Mouse (Mus musculus) gastrocnemius, postnatal 14 days (tissue): ENCODE results near the gene Hcn3. TPM values are rescaled to one million over a fixed set of nuclear protein-coding genes. Genes with fewer than 3 reads are reported as not detected.

Source experiments
- DNase-seq: peaks from one replicate; pipeline ENCODE4 v3.0.0; 2021; ENCODE audit warnings: mixed read lengths
- intact Hi-C: fragments of 180-260 bp; cut with DNase I; formaldehyde crosslinking; loops from one replicate; pipeline ENCODE4 v1.15.1; 2025; ENCODE audit warnings: low total_unique reads
- total RNA-seq, 2 experiments: library from RNA; stranded (reverse); gene quantifications; 2 replicates each; pipeline ENCODE4 v1.2.3; 2021

Hcn3 gene
- total RNA-seq, 2 experiments from 2014 or later, result 0.41 to 0.42 TPM

DNA sequence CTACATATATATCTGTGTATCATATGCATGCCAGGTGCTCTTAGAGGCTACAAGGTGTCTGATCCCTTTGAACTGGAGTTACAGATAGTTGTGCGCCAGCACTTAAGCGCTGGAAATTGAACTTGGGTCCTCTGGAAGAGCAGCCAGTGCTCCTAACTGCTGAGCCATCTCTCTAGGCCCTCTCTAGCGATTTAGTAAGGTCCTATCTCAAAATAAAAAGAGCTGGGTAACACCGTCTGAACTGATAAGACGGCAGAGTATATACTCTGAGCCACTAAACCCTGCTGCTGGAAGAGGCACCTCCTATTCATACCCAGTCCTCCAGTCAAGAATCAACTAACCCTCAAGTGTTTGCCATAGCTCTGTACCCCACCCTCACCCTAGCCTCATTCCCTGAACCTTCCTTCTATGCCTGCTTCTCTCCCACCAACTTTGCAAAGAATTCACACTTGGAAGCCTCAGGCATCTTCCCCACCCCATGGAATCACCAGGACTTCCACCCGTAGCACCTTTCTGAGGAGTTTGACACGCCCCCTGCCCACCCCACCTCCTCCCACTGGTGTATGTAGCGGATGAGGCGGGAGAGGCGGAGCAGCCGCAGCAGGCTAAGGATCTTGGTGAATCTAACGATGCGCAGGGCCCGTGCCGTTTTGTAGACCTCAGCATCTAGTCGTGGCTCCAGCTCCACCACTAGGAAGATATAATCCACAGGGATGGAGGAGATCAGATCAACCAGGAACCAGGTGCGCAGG, 7.7 kb downstream of the Hcn3 start:
- intact Hi-C loops, result no loop called here
- DNase-seq, result no peak

- no peak for DNase-seq
- intact Hi-C loops, result no loop called here
Measured at GRCm38 (mm10) chr3:89148567-89148966, 11.4 kb downstream of the Hcn3 start.

GRCm38 (mm10) chr3:89147979-89148311, 12.1 kb downstream of the Hcn3 start:
- no peak for DNase-seq
- intact Hi-C loops, result no loop called here

DNA sequence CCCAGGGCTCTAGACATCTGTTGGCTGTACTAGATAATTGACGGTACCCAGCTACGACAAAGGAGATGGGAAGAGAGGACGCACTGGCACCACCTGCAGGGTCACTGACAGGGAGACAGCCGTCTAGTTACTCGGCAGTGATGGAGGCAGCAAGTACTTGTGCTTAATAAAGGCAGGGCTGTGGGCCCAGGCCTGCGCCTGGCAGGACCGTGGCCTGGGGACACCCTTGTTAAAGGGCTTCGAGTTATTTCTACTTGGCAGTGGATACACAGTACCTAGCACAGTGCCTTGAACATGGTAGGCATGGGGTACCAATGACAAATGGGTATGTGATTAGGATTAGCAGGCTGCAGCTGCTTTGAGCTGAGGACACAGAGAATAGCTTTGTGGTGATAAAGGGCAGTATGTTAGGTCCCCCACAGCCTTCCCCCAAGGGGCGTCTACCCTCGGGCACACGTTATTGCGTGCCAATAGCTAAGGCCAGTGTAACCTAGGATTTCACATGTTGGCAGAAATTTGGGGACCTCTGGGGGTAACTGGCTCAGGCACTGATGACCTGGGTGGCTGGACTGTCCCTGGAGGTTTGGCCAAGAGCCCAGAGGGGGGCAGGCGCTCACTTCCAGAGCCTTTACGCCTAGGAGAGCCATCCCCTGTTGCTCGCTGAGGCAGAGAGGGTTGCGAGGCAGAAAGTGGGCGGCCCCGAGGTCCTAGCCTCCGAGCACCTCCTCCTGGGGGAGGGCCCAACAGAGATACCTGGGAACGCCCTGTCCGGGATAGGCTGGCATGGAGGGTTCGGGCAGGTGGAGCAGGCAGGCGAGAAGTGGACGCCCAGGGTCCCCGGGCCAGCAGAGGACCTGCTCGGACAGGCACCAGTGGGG, 12.7 kb downstream of the Hcn3 start:
- no peak for DNase-seq
- intact Hi-C loops, result no loop called here

GRCm38 (mm10) chr3:89145566-89145965, 14.4 kb downstream of the Hcn3 start:
- intact Hi-C loops, result no loop called here
- no peak for DNase-seq

- intact Hi-C loops, result no loop called here
- no peak for DNase-seq
Measured at GRCm38 (mm10) chr3:89144821-89145220, 15.2 kb downstream of the Hcn3 start.

GRCm38 (mm10) chr3:89136365-89136764, 23.6 kb downstream of the Hcn3 start:
- DNase-seq, result no peak
- intact Hi-C loops, result no loop called here

DNA sequence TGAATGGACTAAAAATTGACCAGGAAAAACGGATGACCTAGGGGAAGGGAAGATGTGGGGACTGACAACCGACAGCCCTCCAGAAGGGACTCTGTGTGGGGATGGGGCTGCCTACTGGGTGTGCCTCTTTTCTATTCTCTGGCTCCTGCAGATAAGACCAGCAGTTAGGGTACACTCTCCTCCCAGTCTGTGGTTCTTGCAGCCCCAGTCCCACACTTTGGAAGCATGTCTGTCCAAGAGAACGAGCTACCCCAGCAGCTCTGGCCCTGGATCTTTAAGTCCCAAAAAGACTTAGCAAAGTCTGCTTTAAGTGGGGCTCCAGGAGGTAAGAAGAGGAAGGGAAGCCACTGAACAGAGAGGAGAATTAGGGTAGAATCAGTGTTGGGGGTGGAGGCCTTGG, 24.0 kb downstream of the Hcn3 start, which contains the start of gene Pklr:
Gene Pklr (plus strand): TSS at position 185 of the 400 bp plus-strand sequence.
- DNase-seq, result no peak
- intact Hi-C loops, result no loop called here

- DNase-seq, result no peak
- intact Hi-C loops, result no loop called here
Measured at GRCm38 (mm10) chr3:89133752-89134151, 26.2 kb downstream of the Hcn3 start.

- intact Hi-C loops, result no loop called here
- DNase-seq, result no peak
Measured at GRCm38 (mm10) chr3:89133063-89133450, 26.9 kb downstream of the Hcn3 start.

DNA sequence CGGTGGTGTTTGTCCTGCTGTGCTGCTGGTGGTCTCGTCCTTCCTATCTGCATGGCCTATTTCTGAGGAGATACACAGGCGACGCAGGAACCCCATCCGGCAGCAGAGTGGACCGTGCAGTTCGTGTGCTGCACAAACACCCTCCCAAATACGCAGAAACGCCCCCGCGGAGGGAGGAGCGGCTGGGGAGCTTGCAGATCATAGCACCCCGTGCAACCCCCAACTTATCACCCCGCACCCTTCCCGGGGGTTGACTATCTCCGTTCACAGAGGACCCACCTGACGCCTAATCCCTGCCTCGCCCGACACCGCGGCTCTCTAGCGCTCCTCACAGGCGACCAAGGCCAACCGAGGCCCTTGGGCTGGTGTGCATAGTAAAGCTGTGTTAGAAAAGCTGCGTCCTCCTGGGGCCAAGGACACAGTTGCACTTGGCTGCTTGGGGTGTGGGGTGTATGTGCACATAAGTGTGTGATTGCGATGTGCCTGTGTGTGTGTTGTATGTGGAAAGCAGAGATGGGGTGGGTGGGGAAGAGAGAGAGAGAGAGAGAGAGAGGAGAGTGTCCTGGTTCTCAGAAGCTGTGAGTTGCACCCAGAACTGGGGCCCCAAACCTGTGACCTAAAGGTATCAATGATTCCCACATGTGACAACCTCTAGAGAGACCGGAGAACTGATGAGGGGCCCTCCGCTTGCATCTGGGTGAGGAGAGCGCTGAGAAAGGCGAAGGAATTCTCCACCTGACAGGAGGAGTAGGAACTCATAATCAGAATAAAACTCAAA, 27.5 kb downstream of the Hcn3 start:
- peak; percentile 21 for DNase-seq
- intact Hi-C loops, result no loop called here

- DNase-seq, result no peak
- intact Hi-C loops, result no loop called here
Measured at GRCm38 (mm10) chr3:89131816-89132215, 28.2 kb downstream of the Hcn3 start.

DNA sequence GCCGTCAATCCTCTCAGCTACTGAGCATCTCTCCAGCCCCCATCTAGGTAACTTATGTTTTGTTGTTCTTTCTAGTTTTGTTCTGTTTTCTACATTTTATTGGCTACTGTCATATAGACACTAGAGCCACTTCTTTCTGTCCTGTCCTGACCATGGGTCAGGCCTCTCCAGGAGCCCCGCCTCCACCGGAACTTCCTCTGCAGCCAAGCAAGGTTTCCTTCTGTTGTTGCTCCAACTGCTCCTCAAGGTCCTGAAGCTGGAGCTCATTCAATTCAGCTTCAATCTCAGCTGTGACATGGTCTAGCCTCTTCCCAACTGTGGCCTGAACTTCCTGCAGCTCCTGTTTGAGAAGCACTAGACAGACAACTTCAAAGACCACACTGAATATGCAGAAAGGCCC, 30.1 kb downstream of the Hcn3 start:
- intact Hi-C loops, result no loop called here

GRCm38 (mm10) chr3:89125981-89126380, 34.0 kb downstream of the Hcn3 start:
- no peak for DNase-seq

More for the DNA sequence above, 30.1 kb downstream of the Hcn3 start:
- DNase-seq, result no peak

DNA sequence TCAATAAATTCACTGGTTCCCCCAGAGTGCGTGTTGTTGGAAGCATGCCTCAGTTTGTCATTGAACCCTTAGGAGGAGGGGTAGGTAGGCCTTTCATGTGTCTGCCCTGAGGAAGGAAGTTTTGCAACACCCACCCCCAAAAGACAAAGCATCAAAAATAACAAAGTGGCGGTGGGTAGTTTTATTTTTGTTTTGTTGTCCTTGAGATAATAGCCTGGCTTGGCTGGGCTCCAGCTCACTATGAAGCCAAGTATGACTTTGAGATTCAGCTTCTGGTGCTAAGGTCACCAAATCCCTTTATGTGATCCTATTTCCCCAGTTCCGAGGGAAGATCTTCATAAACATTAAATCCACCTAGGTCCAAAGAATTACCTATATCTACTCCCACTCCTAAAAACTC, 35.8 kb downstream of the Hcn3 start:
- no peak for DNase-seq
- intact Hi-C loops, result no loop called here

More at GRCm38 (mm10) chr3:89125981-89126380, 34.0 kb downstream of the Hcn3 start:
- intact Hi-C loops, result no loop called here

DNA sequence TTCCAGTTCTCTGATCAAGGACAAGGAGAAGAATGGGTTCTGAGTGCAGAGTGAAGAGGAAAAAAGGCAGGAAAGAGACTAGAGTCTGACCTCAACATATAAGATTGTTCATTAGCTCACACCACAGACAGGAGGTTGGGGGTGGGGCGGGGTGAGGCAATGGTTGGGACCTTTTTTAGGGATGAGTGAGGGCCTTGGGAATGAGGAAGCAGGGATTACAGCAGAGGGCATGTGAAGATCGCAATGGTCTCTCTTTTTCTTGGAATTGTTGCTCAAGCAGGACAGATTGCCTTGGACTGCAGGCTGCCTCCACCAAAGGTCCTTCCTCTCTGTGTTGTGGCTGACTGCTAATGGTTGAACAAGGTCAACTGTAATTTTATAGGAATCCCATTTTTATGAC, 36.7 kb downstream of the Hcn3 start:
- intact Hi-C loops, result no loop called here
- DNase-seq, result peak; percentile 55

DNA sequence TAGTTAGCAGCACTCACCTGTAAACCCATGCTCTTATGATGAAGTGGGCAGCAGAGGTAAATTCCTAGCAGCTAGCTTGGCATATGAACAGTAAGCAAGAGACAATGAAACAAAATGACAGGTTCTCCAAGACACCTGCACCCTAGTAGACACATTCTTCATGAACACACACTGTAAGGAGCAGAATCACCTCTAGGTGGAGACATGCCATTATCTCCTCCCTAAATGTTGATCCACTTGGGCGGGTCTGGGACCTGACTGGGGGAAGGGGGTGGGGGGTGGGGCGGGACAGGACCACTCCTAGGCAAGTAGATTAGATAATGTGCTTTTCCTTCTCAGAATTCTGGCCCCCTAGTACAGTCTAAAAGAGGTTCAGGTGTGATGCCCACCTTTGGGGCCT, 44.5 kb downstream of the Hcn3 start:
- no peak for DNase-seq
- intact Hi-C loops, result no loop called here

DNA sequence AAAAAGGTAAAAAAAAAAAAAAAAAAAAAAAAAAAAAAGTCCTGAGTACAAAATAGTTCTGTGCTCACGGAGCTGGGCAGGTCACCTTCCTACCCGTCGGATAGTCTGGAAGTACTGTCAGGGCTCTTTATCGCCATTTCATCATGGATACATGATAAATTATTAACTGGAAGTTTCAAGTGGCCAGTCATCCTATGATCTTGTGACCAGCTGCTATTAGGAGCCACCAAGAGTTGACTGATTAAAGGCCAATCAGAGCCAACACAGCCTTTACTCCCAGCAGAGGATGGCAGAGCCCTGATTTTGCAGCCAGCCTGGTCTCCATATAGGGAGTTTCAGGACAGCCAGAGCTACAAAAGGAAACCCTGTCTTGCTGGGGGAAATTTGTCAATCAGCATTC, 46.9 kb downstream of the Hcn3 start:
- no peak for DNase-seq
- intact Hi-C loops, result no loop called here

DNA sequence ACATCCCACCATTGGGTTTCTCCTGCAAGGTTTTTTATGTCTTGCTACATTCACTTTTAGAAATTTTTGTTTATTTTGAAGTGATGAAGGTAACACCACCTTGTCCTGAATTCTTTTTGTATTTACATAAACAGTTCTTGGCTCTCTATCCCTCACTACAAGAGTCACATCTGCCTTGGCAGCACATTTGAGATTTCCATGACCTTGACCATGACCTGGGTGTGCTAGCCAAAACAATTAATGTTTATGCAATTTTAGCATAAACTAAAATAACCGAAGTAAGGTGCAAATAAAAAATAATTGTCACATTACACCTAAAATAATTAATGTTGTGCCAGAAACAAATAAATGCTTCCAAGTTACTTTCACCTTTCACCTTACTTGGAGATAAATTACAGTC, 51.9 kb downstream of the Hcn3 start:
- intact Hi-C loops, result loop anchor here (5.0 kb wide), 1 partner anchor 49 kb away; no protein-coding TSS in a partner anchor
- no peak for DNase-seq

DNA sequence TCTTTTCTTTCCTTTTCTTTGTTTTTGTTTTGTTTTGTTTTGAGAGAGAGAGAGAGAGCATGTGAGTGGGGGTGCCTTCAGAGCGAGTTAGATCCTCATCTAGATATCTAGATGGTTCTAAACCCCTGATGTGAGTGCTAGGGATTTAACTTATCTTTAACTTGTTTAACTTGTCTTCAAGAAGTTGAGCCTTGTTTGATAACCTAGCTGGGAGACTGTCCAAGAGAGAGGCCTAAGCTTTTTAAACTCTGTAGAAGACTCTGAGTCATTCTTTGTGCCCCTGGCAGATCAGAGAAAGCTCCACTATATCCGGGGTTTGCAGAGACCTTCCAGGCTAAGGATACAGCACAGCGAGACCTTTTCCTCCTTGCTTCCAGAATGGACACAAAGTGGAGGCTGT, 52.5 kb downstream of the Hcn3 start:
- intact Hi-C loops, result loop anchor here (5.0 kb wide), 1 partner anchor 50 kb away; no protein-coding TSS in a partner anchor
- DNase-seq, result no peak
